Mouse (Mus musculus): ENCODE measurements at regions not wholly inside any gene's neighbourhood (a gene's known extent, or its start where the extent isn't known, plus 50 kb on each side); places are given as distances from the start of the nearest gene placed in this dataset.
A peak's percentile ranks its signal among the peaks of the same experiment; 100 is the strongest.

- no peak overlapping the region for H3K9ac ChIP-seq (ENCODE audit: low read depth, low read length)
- H3K4me2 ChIP-seq (ENCODE audit: low read length), result no peak overlapping the region
- ATAC-seq (replicated peaks; ENCODE audit: low FRiP score, low read depth) (no peak; the same call in 1 of the 2 replicates), DNase-seq (ENCODE audit: low spot score) (peak; percentile 79)
- no peak overlapping the region for H3K27ac ChIP-seq
- peak; percentile 78 for TF ChIP-seq CTCF (IDR thresholded peaks at IDR 0.05; ENCODE audit: low read depth)
- H3K27me3 ChIP-seq (ENCODE audit: insufficient read depth, low read length), result no peaks in the 10 kb centered on the region
- 18% methylated on average over 4 of the region's 4 CpGs for WGBS
- no peak overlapping the region for H3K4me3 ChIP-seq (replicated peaks; ENCODE audit: low read depth, low read length)
- H3K36me3 ChIP-seq (ENCODE audit: insufficient read depth, low read length), result no peaks in the 10 kb centered on the region
- H3K9me3 ChIP-seq (replicated peaks; ENCODE audit: low read length), result no peaks in the 10 kb centered on the region
- no peaks in the 10 kb centered on the region for H3K4me1 ChIP-seq (replicated peaks; ENCODE audit: insufficient read depth, low read length)
Measured at GRCm38 (mm10) chr19:13980988-13981630, 67.8 kb downstream of the Olfr1505 start.

- TF ChIP-seq CTCF (IDR thresholded peaks at IDR 0.05; ENCODE audit: low read depth), result peak; percentile 49
- DNase-seq (ENCODE audit: low spot score) (peak; percentile 57), ATAC-seq (replicated peaks; ENCODE audit: low FRiP score, low read depth) (no peak)
- H3K4me1 ChIP-seq (replicated peaks; ENCODE audit: insufficient read depth, low read length), result no peaks in the 10 kb centered on the region
- no peak overlapping the region for H3K27ac ChIP-seq
- 56% methylated on average over 3 of the region's 3 CpGs for WGBS
- no peak overlapping the region for H3K9ac ChIP-seq (ENCODE audit: low read depth, low read length)
- no peak overlapping the region for H3K4me2 ChIP-seq (ENCODE audit: low read length)
- H3K27me3 ChIP-seq (ENCODE audit: insufficient read depth, low read length), result no peaks in the 10 kb centered on the region
- H3K9me3 ChIP-seq (replicated peaks; ENCODE audit: low read length), result no peaks in the 10 kb centered on the region
- H3K4me3 ChIP-seq (replicated peaks; ENCODE audit: low read depth, low read length), result no peak overlapping the region
- H3K36me3 ChIP-seq (ENCODE audit: insufficient read depth, low read length), result no peaks in the 10 kb centered on the region
Measured at GRCm38 (mm10) chr19:13982823-13983222, 69.5 kb downstream of the Olfr1505 start.

Data from kidney, postnatal 0 days (tissue).